ENCODE assay signal across 19 mouse cellular contexts in genomic region chr5:97154688-97155087, GRCm38 (mm10). TPM values are rescaled to one million over a fixed set of nuclear protein-coding genes. Genes with fewer than 3 reads are reported as not detected.
DNase-seq lines count a peak whose midpoint lies in the region; ATAC-seq and TF ChIP-seq lines count a peak whose summit lies in the region.
"Had no signal": no experiment of that assay in that cellular context is flagged by ENCODE, and none has a peak within 500 bp of the region (broad histone marks: within the 10 kb centered on the region; RNA-seq: fewer than 3 reads in every experiment).

No protein-coding gene starts in this region.

- no peak overlapping the region for H3K27ac ChIP-seq in forebrain, embryonic 16.5 days (ENCODE audit: low read length)
- no peak overlapping the region for H3K27ac ChIP-seq in forebrain, embryonic 10.5 days
- no peak overlapping the region for H3K27ac ChIP-seq in lung, postnatal 0 days (ENCODE audit: low read length)
- H3K27ac ChIP-seq: hindbrain, embryonic 12.5 days; limb, embryonic 10.5 days; liver, embryonic 14.5 days; stomach, embryonic 15.5 days had no signal

- TF ChIP-seq CTCF in lung, postnatal 0 days (IDR thresholded peaks at IDR 0.05), result peak; percentile 42
- TF ChIP-seq CTCF in brain, embryonic 14.5 days (IDR thresholded peaks at IDR 0.05; ENCODE audit: borderline replicate concordance, extremely low read depth, insufficient read depth, insufficient read length), result no peak

- no peaks in the 10 kb centered on the region for H3K36me3 ChIP-seq in forebrain, embryonic 16.5 days (ENCODE audit: control insufficient read depth, insufficient read depth)
- no peaks in the 10 kb centered on the region for H3K36me3 ChIP-seq in forebrain, embryonic 10.5 days (replicated peaks)
- H3K36me3 ChIP-seq in lung, postnatal 0 days (ENCODE audit: insufficient read depth, low read length), result no peaks in the 10 kb centered on the region
- H3K36me3 ChIP-seq: hindbrain, embryonic 12.5 days; limb, embryonic 10.5 days; stomach, embryonic 15.5 days had no signal

- no peak overlapping the region for H3K9ac ChIP-seq in forebrain, embryonic 16.5 days (replicated peaks; ENCODE audit: low read depth, low read length)
- no peak overlapping the region for H3K9ac ChIP-seq in lung, postnatal 0 days (replicated peaks; ENCODE audit: low read depth)
- H3K9ac ChIP-seq: hindbrain, embryonic 12.5 days; liver, embryonic 14.5 days; stomach, embryonic 15.5 days had no signal

- 16% methylated on average over 1 of the region's 1 CpGs for WGBS in forebrain, embryonic 16.5 days
- 75% methylated on average over 1 of the region's 1 CpGs for WGBS in forebrain, embryonic 10.5 days
- WGBS in lung, postnatal 0 days, result 11% methylated on average over 1 of the region's 1 CpGs

- ATAC-seq in forebrain, embryonic 16.5 days, result peak; percentile 45; the same call in 1 of the 2 replicates
- ATAC-seq in lung, postnatal 0 days, result no peak

- no peak overlapping the region for H3K4me2 ChIP-seq in forebrain, embryonic 16.5 days (ENCODE audit: low read length)
- no peak overlapping the region for H3K4me2 ChIP-seq in lung, postnatal 0 days (replicated peaks; ENCODE audit: low read depth, low read length)
- H3K4me2 ChIP-seq: hindbrain, embryonic 12.5 days; stomach, embryonic 15.5 days had no signal

- no peaks in the 10 kb centered on the region for H3K9me3 ChIP-seq in forebrain, embryonic 16.5 days (ENCODE audit: control insufficient read depth, low read length)
- H3K9me3 ChIP-seq in forebrain, embryonic 10.5 days, result no peaks in the 10 kb centered on the region
- H3K9me3 ChIP-seq in lung, postnatal 0 days (ENCODE audit: low read length), result no peaks in the 10 kb centered on the region
- H3K9me3 ChIP-seq: hindbrain, embryonic 12.5 days; limb, embryonic 10.5 days; megakaryocyte, embryonic 14.5 days; stomach, embryonic 15.5 days had no signal

- no peak for DNase-seq in forebrain, embryonic 10.5 days (ENCODE audit: extremely low spot score, low spot score)
- DNase-seq in lung, postnatal 0 days (ENCODE audit: low spot score), result peak; percentile 17
- DNase-seq in lung, postnatal 4 days, result no peak
- DNase-seq in brain, embryonic 14.5 days (ENCODE audit: low read depth), result peak; percentile 44
- DNase-seq in lung, postnatal 25 days (ENCODE audit: low spot score), result peak; percentile 7
- DNase-seq in gastrocnemius, postnatal 25 days, result no peak
- no peak for DNase-seq in retina, postnatal 1 day
- DNase-seq: adrenal gland, postnatal 25 days; heart, adult 11 months; kidney, adult 11 months; kidney, postnatal 25 days; thymus, postnatal 14 days had no signal

- H3K4me1 ChIP-seq in forebrain, embryonic 16.5 days (replicated peaks; ENCODE audit: control insufficient read depth, insufficient read depth, low read length), result peaks cover 2% of the 10 kb centered on the region; the same call in 1 of the 2 replicates
- no peaks in the 10 kb centered on the region for H3K4me1 ChIP-seq in forebrain, embryonic 10.5 days
- H3K4me1 ChIP-seq in lung, postnatal 0 days (ENCODE audit: insufficient read depth, low read depth, low read length), result no peaks in the 10 kb centered on the region
- H3K4me1 ChIP-seq: hindbrain, embryonic 12.5 days; limb, embryonic 10.5 days; megakaryocyte, embryonic 14.5 days; stomach, embryonic 15.5 days had no signal

- no peak overlapping the region for H3K4me3 ChIP-seq in forebrain, embryonic 16.5 days (replicated peaks; ENCODE audit: low read length)
- no peak overlapping the region for H3K4me3 ChIP-seq in forebrain, embryonic 10.5 days
- no peak overlapping the region for H3K4me3 ChIP-seq in lung, postnatal 0 days (ENCODE audit: low read depth, low read length)
- H3K4me3 ChIP-seq: erythroblast, embryonic 14.5 days; hindbrain, embryonic 12.5 days; limb, embryonic 10.5 days; megakaryocyte, embryonic 14.5 days; stomach, embryonic 15.5 days had no signal

- no peak for TF ChIP-seq POLR2A in brain, embryonic 14.5 days (IDR thresholded peaks at IDR 0.05; ENCODE audit: borderline replicate concordance, extremely low read depth, insufficient read depth, insufficient read length, poor library complexity, severe bottlenecking)

- TF ChIP-seq EP300 in lung, postnatal 0 days (IDR thresholded peaks at IDR 0.05), result no peak

- H3K27me3 ChIP-seq in forebrain, embryonic 16.5 days (replicated peaks; ENCODE audit: control insufficient read depth, insufficient read depth, low read length), result no peaks in the 10 kb centered on the region
- H3K27me3 ChIP-seq in forebrain, embryonic 10.5 days (ENCODE audit: poor library complexity, severe bottlenecking), result no peaks in the 10 kb centered on the region
- H3K27me3 ChIP-seq in lung, postnatal 0 days (replicated peaks; ENCODE audit: insufficient read depth, low read length), result no peaks in the 10 kb centered on the region
- H3K27me3 ChIP-seq: hindbrain, embryonic 12.5 days; stomach, embryonic 15.5 days had no signal

RNA-seq across cellular contexts. Expression of gene Paqr3, which starts 43.3 kb away (rescaled TPM):
- polyA plus RNA-seq in forebrain, embryonic 16.5 days (2015; fragmentation: Nextera tagmentation; extraction: Ambion mirVana), result 20.4 and 23.3 TPM in 2 replicates
- 7.0 and 7.9 TPM in 2 replicates for polyA plus RNA-seq in forebrain, embryonic 10.5 days (2016; fragmentation: Nextera tagmentation; extraction: Ambion mirVana)
- polyA plus RNA-seq in lung, postnatal 0 days (2015; fragmentation: Nextera tagmentation; extraction: Ambion mirVana), result 1.2 and 1.4 TPM in 2 replicates
- polyA plus RNA-seq in brain, embryonic 14.5 days (2012; rRNA removed), result 31.9 and 33.9 TPM in 2 replicates
- 1 to 10 TPM; 1.3 to 2.4 TPM for total RNA-seq in gastrocnemius, postnatal 25 days (2021)

Comparison
In these comparisons a context has a peak if more than half of its experiments do, and no peak if none do; other contexts are left out.
1. DNase-seq: peak in lung, postnatal 0 days (single experiment), brain, embryonic 14.5 days (single experiment) and lung, postnatal 25 days (single experiment); none in forebrain, embryonic 10.5 days (single experiment), lung, postnatal 4 days (0 of 2), gastrocnemius, postnatal 25 days (single experiment) and retina, postnatal 1 day (single experiment).